Mouse (Mus musculus): ENCODE data around the gene Hspa1b.

- TF ChIP-seq ZNF384 (IDR thresholded peaks at IDR 0.05; ENCODE audit: low read depth, low read length): no peak
- TF ChIP-seq HCFC1 (IDR thresholded peaks at IDR 0.05; ENCODE audit: borderline replicate concordance, insufficient read depth, low read length): no peak
- TF ChIP-seq MAFK (IDR thresholded peaks at IDR 0.05; ENCODE audit: insufficient read depth, low read depth, low read length): no peak
- no peak for TF ChIP-seq CHD2 (IDR thresholded peaks at IDR 0.05; ENCODE audit: low read depth, low read length)
- no peak for TF ChIP-seq ZC3H11A (IDR thresholded peaks at IDR 0.05; ENCODE audit: borderline replicate concordance, low read depth, low read length)
Observed at GRCm38 (mm10) chr17:34934031-34934430, 25.0 kb downstream of the Hspa1b start.
